Mouse (Mus musculus) ovary, postnatal 14 days (tissue): ENCODE data around the gene Lhx5.

Experiments
- DNase-seq: peaks from one replicate; pipeline ENCODE4 v3.0.0; 2022; ENCODE audit warnings: low spot score

Gene Lhx5

GRCm38 (mm10) chr5:120431649-120432485, at the start of gene Lhx5:
Gene Lhx5 (plus strand): TSS chr5:120431699.
- no peak for DNase-seq

- no peak for DNase-seq
These were observed 45.1 kb upstream of the Lhx5 start for GRCm38 (mm10) chr5:120386361-120386760.

GRCm38 (mm10) chr5:120388765-120389164, 42.7 kb upstream of the Lhx5 start:
- no peak for DNase-seq

- no peak for DNase-seq
These were observed 41.5 kb upstream of the Lhx5 start for GRCm38 (mm10) chr5:120389973-120390372.

- DNase-seq: no peak
These were observed 37.4 kb upstream of the Lhx5 start for GRCm38 (mm10) chr5:120393871-120394667.

- DNase-seq: no peak
These were observed 33.5 kb upstream of the Lhx5 start for GRCm38 (mm10) chr5:120397988-120398387.

- DNase-seq: no peak
These were observed 26.5 kb upstream of the Lhx5 start for GRCm38 (mm10) chr5:120404831-120405591.

GRCm38 (mm10) chr5:120408933-120409332, 22.6 kb upstream of the Lhx5 start:
- no peak for DNase-seq

GRCm38 (mm10) chr5:120409385-120410378, 21.8 kb upstream of the Lhx5 start:
- no peak for DNase-seq

GRCm38 (mm10) chr5:120413436-120413835, 18.1 kb upstream of the Lhx5 start:
- no peak for DNase-seq

- DNase-seq: no peak
These were observed 11.4 kb upstream of the Lhx5 start for GRCm38 (mm10) chr5:120420106-120420505.

GRCm38 (mm10) chr5:120424039-120424438, 7.5 kb upstream of the Lhx5 start:
- peak; percentile 66 for DNase-seq

GRCm38 (mm10) chr5:120424657-120425056, 6.8 kb upstream of the Lhx5 start:
- DNase-seq: no peak

GRCm38 (mm10) chr5:120425711-120426110, 5.8 kb upstream of the Lhx5 start:
- DNase-seq: no peak

GRCm38 (mm10) chr5:120426572-120426971, 4.9 kb upstream of the Lhx5 start:
- DNase-seq: no peak

- DNase-seq: no peak
These were observed 4.0 kb upstream of the Lhx5 start for GRCm38 (mm10) chr5:120427451-120427938.

- no peak for DNase-seq
These were observed 3.2 kb upstream of the Lhx5 start for GRCm38 (mm10) chr5:120428189-120428838.

- no peak for DNase-seq
These were observed 2.5 kb upstream of the Lhx5 start for GRCm38 (mm10) chr5:120428990-120429389.

- no peak for DNase-seq
These were observed 1.8 kb upstream of the Lhx5 start for GRCm38 (mm10) chr5:120429692-120430091.

GRCm38 (mm10) chr5:120431001-120431583, 407 bp upstream of the Lhx5 start:
- DNase-seq: no peak
